Mouse (Mus musculus) midbrain, postnatal 0 days (tissue): ENCODE data around the gene Gm49403. TPM values are rescaled to one million over a fixed set of nuclear protein-coding genes. Genes with fewer than 3 reads are reported as not detected.

Experiments
- ATAC-seq: fragments of 200-750 bp; cut with Nextera tagmentation; 2 replicates; pipeline ENCODE4 v1.8.0; 2017; ENCODE audit warnings: moderate number of reproducible peaks, mild to moderate bottlenecking, moderate TSS enrichment, moderate library complexity; ENCODE audit not compliant: low FRiP score
- DNase-seq: peaks from one replicate; pipeline ENCODE4 v3.0.0-alpha.2; 2015; ENCODE audit warnings: low spot score
- H3K27ac ChIP-seq: fragments of 300-500 bp; sonication (generic); 2 replicates; pipeline ENCODE4 v1.5.1; 2014; ENCODE audit warnings: low read depth, mild to moderate bottlenecking, low read length, mixed read lengths
- H3K27me3 ChIP-seq: fragments of 300-500 bp; sonication (generic); 2 replicates; pipeline ENCODE4 v1.6.1; 2014; ENCODE audit warnings: low read length, control low read depth, mixed read lengths; ENCODE audit not compliant: insufficient read depth
- H3K36me3 ChIP-seq: fragments of 300-500 bp; sonication (generic); 2 replicates; pipeline ENCODE4 v1.6.1; 2014; ENCODE audit warnings: low read length, control low read depth, mixed read lengths; ENCODE audit not compliant: insufficient read depth
- H3K4me1 ChIP-seq: fragments of 300-500 bp; sonication (generic); 2 replicates; pipeline ENCODE4 v1.6.1; 2014; ENCODE audit warnings: mild to moderate bottlenecking, control low read depth, antibody characterized with exemption, low read length, mixed read lengths; ENCODE audit not compliant: insufficient read depth
- H3K4me2 ChIP-seq: fragments of 300-500 bp; sonication (generic); 2 replicates; pipeline ENCODE4 v1.6.1; 2014; ENCODE audit warnings: low read depth, mild to moderate bottlenecking, low read length, mixed read lengths; ENCODE audit not compliant: poor library complexity, severe bottlenecking
- H3K4me3 ChIP-seq: fragments of 300-500 bp; sonication (generic); 2 replicates; pipeline ENCODE4 v1.5.1; 2014; ENCODE audit warnings: low read depth, mild to moderate bottlenecking, low read length, moderate library complexity
- H3K9ac ChIP-seq: fragments of 300-500 bp; sonication (generic); replicated peaks from 2 replicates; pipeline ENCODE4 v1.6.1; 2014; ENCODE audit warnings: mild to moderate bottlenecking, low read length, moderate library complexity, mixed read lengths; ENCODE audit not compliant: poor library complexity, severe bottlenecking
- H3K9me3 ChIP-seq: fragments of 300-500 bp; sonication (generic); 2 replicates; pipeline ENCODE4 v1.6.1; 2016; ENCODE audit warnings: low read length, control low read depth
- CTCF ChIP-seq: IDR thresholded peaks from 2 replicates; pipeline ENCODE4 v1.5.1; 2016; ENCODE audit warnings: antibody characterized with exemption, mild to moderate bottlenecking
- WGBS: fragments of 180-500 bp; shearing (Covaris S2); extraction: QIAGEN DNeasy Blood & Tissue Kit; methylation state at CpG from one replicate; pipeline ENCODE4 v1.1.7; 2014; 5-methylcytosine and 5-hydroxymethylcytosine counted together
- polyA plus RNA-seq: library from polyadenylated mRNA; unstranded; fragments of >200 nt; fragmentation: Nextera tagmentation; extraction: Ambion mirVana; gene quantifications from 2 replicates; pipeline ENCODE4 v1.2.1, GENCODE M21; 2015
- total RNA-seq: library from RNA; depleted of rRNA; stranded (reverse); fragments of >200 nt; gene quantifications from 2 replicates; pipeline ENCODE4 v1.2.3, GENCODE M21; 2014

The Gm49403 gene
- total and polyA plus RNA-seq, 2 experiments from 2014 or later, result not detected

DNA sequence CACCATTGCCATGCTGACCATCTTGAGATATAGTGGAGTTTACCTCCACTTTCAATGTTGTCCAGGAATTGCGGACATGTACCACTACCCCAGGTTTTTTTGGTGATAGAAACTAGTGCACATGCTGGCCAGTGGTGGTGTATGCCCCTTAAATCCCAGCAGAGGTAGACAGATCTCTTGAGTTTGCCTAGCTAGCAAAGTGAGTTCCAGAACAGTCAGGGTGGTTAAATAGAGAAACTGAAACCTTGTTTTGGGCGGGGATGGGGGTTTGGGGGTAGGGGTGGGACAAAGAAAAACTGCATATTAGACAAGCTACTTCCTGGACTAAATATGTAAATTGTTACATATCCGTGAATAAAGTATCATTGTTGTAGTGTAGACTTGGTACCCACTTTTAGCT lies 35.3 kb downstream of the Gm49403 start:
- WGBS, result 93% methylated on average over 3 of the region's 3 CpGs
- Histone ChIP-seq H3K9me3 (no peaks in the 10 kb centered on the region), H3K27ac (no peak overlapping the region), H3K4me2 (no peak overlapping the region), H3K4me3 (no peak overlapping the region), H3K36me3 (peaks cover 23% of the 10 kb centered on the region), H3K9ac (no peak overlapping the region), H3K27me3 (no peaks in the 10 kb centered on the region), H3K4me1 (peaks cover 5% of the 10 kb centered on the region; the same call in 1 of the 2 replicates)
- ATAC-seq (no peak), DNase-seq (no peak)
- TF ChIP-seq CTCF, result no peak

DNA sequence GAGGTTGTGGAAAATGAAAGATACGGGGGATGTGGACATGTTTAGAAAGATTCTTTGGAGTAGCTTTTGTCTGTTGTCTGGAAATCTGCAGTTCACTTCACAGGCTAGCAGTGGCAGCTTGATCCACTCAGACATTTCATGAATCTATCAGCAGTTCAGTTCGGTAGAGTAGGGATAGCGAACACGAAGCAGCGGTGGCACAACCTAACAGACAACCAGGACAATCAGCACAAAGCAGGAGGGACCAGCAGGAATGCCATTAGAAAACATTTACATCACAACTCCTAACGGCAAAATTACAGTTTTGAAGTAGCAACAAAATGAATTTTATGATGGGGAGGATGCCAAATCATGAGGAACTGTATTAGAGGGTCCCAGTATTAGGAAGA lies 35.9 kb downstream of the Gm49403 start:
- no peak for DNase-seq
- H3K9me3 ChIP-seq, result no peaks in the 10 kb centered on the region
- 62% methylated on average over 6 of the region's 6 CpGs for WGBS
- TF ChIP-seq CTCF, result no peak
- H3K4me3 ChIP-seq, result peak overlapping the region; percentile 85
- no peaks in the 10 kb centered on the region for H3K27me3 ChIP-seq
- peak overlapping the region; percentile 86 for H3K4me2 ChIP-seq
- H3K4me1 ChIP-seq, result peaks cover 5% of the 10 kb centered on the region; the same call in 1 of the 2 replicates
- H3K9ac ChIP-seq, result no peak overlapping the region
- H3K27ac ChIP-seq, result peak overlapping the region; percentile 78
- no peak for ATAC-seq
- H3K36me3 ChIP-seq, result peaks cover 17% of the 10 kb centered on the region

DNA sequence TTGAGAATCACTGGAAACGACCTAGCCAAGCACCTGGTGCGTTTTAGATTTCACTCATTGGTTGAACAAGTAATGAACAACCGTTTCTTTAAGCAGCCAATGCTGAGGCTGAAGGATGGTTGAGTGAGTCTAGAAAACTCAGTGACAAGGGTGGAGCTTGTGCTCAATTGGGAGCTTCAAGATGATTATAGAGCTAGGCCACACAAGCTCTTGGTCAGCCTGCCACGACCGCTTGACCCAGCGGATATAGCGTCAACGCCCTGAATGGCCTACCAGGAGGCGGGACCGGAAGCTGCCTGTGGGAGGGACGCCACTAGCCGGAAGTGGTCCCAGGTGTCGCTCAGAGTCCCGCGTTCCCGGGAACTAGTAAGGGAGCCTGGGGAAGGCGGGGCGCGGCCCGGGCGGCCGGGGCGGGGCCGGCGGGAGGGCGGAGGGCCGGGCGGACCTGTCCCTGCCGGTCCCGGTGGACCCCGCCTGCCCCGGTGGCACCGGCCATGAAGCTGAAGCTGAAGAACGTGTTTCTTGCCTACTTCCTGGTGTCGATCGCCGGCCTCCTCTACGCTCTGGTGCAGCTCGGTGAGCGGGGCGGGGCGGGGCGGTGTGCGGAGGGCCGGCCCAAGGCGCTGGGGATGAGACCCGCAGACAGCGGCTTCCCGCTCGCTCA lies 36.5 kb downstream of the Gm49403 start, which contains the start of gene B3gat3:
TSS of gene B3gat3 (plus strand) at position 302 of the 664 bp plus-strand sequence.
- ATAC-seq, result peak; percentile 96
- WGBS, result 3% methylated on average over 36 of the region's 50 CpGs
- no peak for TF ChIP-seq CTCF

DNA sequence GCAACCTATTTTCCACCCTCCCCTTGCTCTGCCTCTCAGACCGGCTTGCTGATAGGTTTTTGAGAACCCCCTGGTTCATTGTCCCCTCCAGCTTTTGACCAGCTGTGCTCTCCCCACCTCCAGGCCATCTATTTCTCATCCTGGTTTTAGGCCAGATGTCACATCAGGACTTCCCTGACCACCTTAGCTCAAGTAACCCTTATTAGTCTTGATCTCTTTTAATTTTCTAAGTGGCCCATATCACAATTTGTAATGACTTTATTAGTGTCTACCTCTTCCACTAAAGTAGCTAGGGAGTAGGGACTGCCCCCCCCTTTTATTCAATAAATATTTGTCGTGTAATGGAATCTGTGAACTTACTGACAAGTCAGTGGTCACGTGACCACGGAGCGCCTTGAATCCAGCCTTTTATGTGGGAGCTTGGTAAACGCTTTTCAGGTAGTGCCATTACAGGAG lies 37.1 kb downstream of the Gm49403 start:
- TF ChIP-seq CTCF, result no peak
- DNase-seq (peak; percentile 56), ATAC-seq (peak; percentile 53)
- under 1% methylated on average over 6 of the region's 6 CpGs for WGBS
- Histone ChIP-seq H3K9ac (peak overlapping the region; percentile 84), H3K27ac (peak overlapping the region; percentile 78), H3K4me1 (peaks cover 5% of the 10 kb centered on the region; the same call in 1 of the 2 replicates), H3K36me3 (peaks cover 12% of the 10 kb centered on the region), H3K4me3 (peak overlapping the region; percentile 85), H3K27me3 (no peaks in the 10 kb centered on the region), H3K9me3 (no peaks in the 10 kb centered on the region), H3K4me2 (peak overlapping the region; percentile 86)

More for the DNA sequence above, 36.5 kb downstream of the Gm49403 start, which contains the start of gene B3gat3:
- peaks cover 5% of the 10 kb centered on the region; the same call in 1 of the 2 replicates for H3K4me1 ChIP-seq
- no peaks in the 10 kb centered on the region for H3K9me3 ChIP-seq
- peak within 1 kb of the TSS; percentile 84 for H3K9ac ChIP-seq
- peak within 1 kb of the TSS; percentile 85 for H3K4me3 ChIP-seq
- peak; percentile 96 for DNase-seq
- H3K27me3 ChIP-seq, result no peaks in the 10 kb centered on the region
- peak within 1 kb of the TSS; percentile 78 for H3K27ac ChIP-seq
- H3K4me2 ChIP-seq, result peak within 1 kb of the TSS; percentile 86
- peaks cover 13% of the 10 kb centered on the region for H3K36me3 ChIP-seq

DNA sequence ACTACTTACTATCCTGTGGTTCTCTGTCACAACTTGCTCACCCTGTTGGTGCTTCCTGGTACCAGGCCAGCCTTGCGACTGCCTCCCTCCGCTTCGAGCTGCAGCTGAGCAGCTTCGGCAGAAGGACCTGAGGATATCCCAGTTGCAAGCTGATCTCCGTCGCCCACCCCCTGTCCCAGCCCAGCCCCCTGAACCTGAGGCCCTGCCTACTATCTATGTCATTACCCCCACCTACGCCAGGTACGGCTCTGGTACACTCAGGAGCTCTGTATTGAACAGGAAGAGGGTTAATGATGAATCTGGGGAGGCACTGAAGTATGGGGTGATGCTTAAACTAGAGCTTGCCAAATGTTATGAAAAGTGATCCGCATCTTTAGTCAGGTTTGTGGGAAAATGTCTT lies 38.0 kb downstream of the Gm49403 start:
- no peak overlapping the region for H3K9ac ChIP-seq

DNA sequence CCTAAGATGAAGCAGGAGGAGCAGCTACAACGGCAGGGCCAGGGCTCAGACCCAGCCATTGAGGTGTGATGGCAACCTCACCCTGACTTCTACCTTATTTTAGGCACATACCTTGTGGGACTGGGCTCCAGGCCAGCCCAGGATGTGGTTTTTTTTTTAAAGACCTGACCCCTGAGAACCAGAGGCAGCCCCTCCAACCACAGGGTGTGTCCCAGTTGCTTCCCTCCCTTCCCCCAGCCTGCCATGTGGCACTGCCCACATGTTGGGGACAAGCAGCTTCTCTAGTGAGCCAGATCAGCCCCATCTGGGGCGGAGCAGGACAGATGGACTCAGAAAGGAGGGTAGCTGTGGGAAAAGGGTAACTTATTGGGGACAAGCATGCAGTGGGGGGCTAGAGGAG lies 43.0 kb downstream of the Gm49403 start:
- H3K4me1 ChIP-seq, result no peaks in the 10 kb centered on the region
- H3K36me3 ChIP-seq, result peaks cover 21% of the 10 kb centered on the region
- no peaks in the 10 kb centered on the region for H3K27me3 ChIP-seq
- no peaks in the 10 kb centered on the region for H3K9me3 ChIP-seq
- DNase-seq, result no peak
- WGBS, result 96% methylated on average over 2 of the region's 2 CpGs
- no peak overlapping the region for H3K27ac ChIP-seq
- TF ChIP-seq CTCF, result no peak
- no peak overlapping the region for H3K9ac ChIP-seq
- ATAC-seq, result no peak
- H3K4me2 ChIP-seq, result no peak overlapping the region
- H3K4me3 ChIP-seq, result no peak overlapping the region

More for the DNA sequence above, 38.0 kb downstream of the Gm49403 start:
- Histone ChIP-seq H3K27ac (no peak overlapping the region), H3K4me2 (peak overlapping the region; percentile 86; the same call in 1 of the 2 replicates), H3K9me3 (no peaks in the 10 kb centered on the region), H3K4me3 (no peak overlapping the region), H3K36me3 (peaks cover 14% of the 10 kb centered on the region), H3K27me3 (no peaks in the 10 kb centered on the region), H3K4me1 (peaks cover 5% of the 10 kb centered on the region; the same call in 1 of the 2 replicates)
- WGBS, result 83% methylated on average over 9 of the region's 9 CpGs
- ATAC-seq (no peak), DNase-seq (no peak)
- TF ChIP-seq CTCF, result no peak
